Mouse (Mus musculus) liver, adult (tissue): ENCODE data around the gene Sorcs2.

ENCODE experiments used
- GATA4 ChIP-seq: IDR thresholded peaks from 2 replicates; pipeline ENCODE4 v1.6.1; 2014; ENCODE audit warnings: mild to moderate bottlenecking, low read length; ENCODE audit not compliant: insufficient replicate concordance

Sorcs2 gene

GRCm38 (mm10) chr5:36397837-36398282 lies at the start of gene Sorcs2:
Gene Sorcs2, minus strand, starts transcription at chr5:36398139.
- no peak for TF ChIP-seq GATA4

GRCm38 (mm10) chr5:36446166-36446890 lies 48.4 kb upstream of the Sorcs2 start:
- no peak for TF ChIP-seq GATA4

DNA sequence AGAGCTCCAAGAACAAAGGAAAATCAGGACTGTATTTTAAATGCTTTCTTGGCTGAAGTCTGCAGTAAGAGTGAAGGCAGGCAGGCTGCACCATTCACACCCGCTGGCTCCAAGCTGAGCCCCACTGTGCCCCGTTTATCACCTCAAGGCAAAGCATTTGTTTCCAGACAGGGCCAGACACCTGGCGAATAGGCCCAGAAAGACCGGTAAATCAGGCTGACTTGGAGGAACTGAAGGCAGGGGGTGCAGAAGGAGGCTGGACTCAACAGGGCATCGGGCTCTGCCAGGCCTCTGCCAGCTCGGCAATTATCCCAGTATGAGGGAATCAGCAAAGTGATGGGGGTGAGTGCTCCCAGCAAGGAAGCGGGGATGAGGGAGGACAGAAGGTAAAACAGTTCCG lies 47.1 kb upstream of the Sorcs2 start:
- no peak for TF ChIP-seq GATA4

GRCm38 (mm10) chr5:36444611-36445010 lies 46.7 kb upstream of the Sorcs2 start:
- TF ChIP-seq GATA4, result no peak

GRCm38 (mm10) chr5:36440741-36441140 lies 42.8 kb upstream of the Sorcs2 start:
- TF ChIP-seq GATA4, result no peak

DNA sequence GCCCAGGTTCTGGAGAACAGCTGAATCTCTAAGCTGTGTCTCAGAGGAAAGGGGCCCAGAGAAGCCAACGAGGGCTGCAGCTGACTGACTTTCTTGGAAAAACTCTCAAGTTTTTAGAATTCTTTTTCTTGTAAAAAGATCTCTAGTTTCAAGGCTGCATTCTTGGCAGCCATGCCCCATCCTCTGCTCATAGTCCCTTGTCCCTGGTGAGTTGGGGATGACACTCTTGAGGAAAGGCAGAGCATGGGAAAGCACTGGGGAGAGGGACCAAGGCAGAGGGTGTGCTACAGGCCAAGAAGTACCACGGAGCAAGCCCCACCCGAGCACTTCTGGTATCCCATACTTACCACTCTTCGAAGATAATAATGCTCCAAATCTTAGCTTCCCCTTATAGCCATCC lies 38.9 kb upstream of the Sorcs2 start:
- TF ChIP-seq GATA4, result no peak

- no peak for TF ChIP-seq GATA4
Measured at GRCm38 (mm10) chr5:36434398-36434967, 36.5 kb upstream of the Sorcs2 start.

GRCm38 (mm10) chr5:36431711-36432110 lies 33.8 kb upstream of the Sorcs2 start:
- TF ChIP-seq GATA4, result no peak

DNA sequence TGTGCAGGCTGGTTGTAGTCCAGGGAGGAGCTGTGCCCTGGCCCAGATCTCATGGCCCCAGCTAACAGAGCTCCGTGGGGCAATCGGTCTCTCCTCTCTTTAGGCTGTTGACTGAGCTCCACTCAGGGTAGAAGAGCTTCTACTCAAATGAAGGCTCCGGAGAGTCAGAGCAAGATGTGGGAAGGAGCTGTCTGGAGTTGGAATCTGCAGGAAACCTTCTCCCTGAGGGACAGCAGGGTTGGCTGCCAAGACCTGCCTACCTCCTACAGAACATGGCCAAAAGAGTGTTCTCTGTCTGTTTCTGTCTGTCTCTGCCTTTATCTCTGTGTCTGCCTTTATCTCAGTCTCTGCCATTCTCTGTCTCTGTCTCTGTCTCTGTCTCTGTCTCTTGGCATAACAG lies 31.6 kb upstream of the Sorcs2 start:
- no peak for TF ChIP-seq GATA4

GRCm38 (mm10) chr5:36427831-36428230 lies 29.9 kb upstream of the Sorcs2 start:
- no peak for TF ChIP-seq GATA4

DNA sequence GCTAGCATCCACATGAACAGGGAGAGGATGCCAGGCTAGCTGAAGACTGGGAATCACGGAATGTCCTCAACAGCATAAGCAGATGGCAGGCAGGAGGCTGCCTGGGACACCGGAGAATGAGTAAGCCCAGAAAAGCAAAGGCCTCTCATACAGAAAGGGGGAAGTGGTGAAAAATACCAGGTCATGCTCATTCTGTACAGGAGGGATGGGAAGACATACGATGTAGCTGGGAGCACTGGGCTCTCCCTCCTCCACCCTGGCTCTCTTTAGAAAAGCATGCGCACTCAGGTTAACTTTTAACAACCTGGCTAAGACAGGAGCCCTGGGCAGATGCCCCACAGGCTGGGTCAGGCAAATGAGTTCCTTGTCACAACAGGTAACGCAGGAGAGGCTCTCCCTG lies 28.5 kb upstream of the Sorcs2 start:
- no peak for TF ChIP-seq GATA4

DNA sequence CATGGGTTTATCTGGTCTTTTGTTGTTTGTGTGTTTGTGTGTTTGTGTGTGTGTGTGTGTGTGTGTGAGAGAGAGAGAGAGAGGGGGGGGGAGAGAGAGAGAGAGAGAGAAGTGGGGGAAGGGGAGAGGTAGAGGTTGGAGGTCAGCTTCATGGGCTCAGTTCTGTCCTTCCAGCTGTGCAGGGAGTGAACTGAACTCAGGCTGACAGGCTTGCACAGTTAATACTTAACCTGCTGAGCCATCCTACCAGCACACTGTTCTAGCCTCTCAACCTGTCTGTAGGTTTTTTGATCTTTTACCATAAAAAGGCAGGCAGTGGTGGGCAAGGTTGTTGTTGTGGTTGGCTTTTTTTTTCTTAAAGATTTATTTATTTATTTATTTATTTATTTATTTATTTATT lies 26.7 kb upstream of the Sorcs2 start:
- TF ChIP-seq GATA4, result no peak

DNA sequence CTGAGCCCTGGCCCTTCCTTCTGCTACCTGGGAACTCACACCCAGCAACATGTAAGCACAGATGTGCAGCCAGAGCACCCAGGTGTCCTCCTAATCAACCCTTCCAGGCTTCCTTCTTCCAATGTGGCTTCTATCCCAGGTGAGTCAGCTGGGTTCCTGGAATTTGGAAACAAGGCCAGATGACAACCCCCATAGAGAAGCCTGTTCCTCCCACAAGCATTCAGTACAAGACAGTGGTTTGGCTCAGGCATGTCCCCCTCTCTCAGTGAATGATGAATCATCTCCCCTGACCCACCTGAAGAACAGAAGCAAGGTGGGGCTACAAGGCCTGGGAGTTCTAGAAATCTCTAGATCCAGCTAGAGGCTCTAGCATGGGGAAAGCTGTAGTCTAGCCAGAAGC lies 24.8 kb upstream of the Sorcs2 start:
- TF ChIP-seq GATA4, result no peak

DNA sequence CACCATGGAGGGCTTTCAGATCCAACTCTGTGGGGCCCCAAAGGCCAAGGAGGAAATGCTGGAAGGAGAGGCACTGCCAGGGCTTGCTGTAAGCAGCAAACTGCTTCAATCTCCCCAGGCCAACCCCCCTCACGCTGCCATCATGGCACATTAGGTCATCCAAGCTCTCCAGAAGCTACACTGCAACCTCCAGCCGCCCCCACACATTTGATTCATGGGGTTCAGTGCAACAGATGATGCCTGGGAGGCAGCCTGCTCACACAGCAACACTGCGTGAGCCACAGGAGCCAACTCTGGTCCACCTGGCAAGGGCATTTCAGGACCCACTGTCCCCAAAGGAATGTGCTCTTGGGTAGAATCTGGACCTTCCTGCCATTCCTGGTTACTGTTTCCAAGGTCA lies 21.9 kb upstream of the Sorcs2 start:
- TF ChIP-seq GATA4, result no peak

- no peak for TF ChIP-seq GATA4
Measured at GRCm38 (mm10) chr5:36414712-36415331, 16.9 kb upstream of the Sorcs2 start.
